7 mouse cellular contexts compared by ENCODE assay signal in the genomic region with DNA sequence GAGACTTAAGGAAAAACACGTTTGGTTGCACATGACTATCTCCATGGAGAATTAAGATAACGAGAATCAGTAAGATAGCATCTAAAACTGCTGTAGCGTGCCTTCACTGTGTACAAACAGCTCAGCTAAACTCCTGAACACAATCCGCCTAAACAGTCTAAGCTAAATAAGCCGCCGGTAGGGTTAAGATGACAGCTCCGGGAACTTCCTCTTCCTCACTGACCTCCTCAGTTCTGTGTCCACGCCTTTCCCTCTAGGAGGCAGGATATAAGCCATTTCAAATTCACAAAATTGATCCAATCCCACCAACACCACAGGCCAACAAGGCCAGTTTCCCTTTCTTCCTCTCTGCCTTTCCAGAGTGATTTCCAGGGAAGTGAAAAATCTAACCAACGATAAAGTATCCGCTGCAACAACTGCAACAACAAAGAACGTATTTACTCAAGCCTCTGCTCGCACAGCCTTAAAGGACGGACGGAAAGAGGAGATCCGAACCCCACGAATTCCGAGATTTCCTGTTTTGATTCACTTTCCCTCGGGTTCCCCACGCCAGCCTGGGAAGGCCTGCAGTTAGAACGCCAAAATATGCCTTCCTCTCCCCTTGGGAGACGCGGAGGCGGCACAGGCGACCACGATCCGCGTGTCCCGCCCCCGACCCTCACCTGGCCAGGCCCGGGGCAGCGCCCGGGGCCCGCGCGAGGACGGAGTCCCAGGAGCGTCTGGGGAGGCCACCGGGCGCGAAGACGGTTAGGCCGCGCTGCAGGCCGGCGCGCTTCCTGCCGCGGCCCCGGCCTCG. TPM values are rescaled to one million over a fixed set of nuclear protein-coding genes. Genes with fewer than 3 reads are reported as not detected.
DNase-seq lines count a peak whose midpoint lies in the region; ATAC-seq and TF ChIP-seq lines count a peak whose summit lies in the region.

No protein-coding gene starts in this region.

- ATAC-seq in Patski = peak; percentile 9
- peak; percentile 0; the same call in 1 of the 2 replicates for ATAC-seq in forebrain, embryonic 14.5 days
- ATAC-seq in hindbrain, embryonic 16.5 days = 0 out of 2 replicates have a peak, but pooled peaks have one; percentile 0
- ATAC-seq in midbrain, embryonic 11.5 days (ENCODE audit: low FRiP score) = peak; percentile 8; the same call in 1 of the 2 replicates

- POLR2A ChIA-PET in Patski (lab: Charles Lee) = interaction anchor here (1.0 kb wide), 1 partner anchor 47 kb away, joined by 3 read pairs; no protein-coding TSS in a partner anchor

- H3K9me3 ChIP-seq in forebrain, embryonic 14.5 days (replicated peaks; ENCODE audit: control insufficient read depth, low read length) = no peaks in the 10 kb centered on the region
- no peaks in the 10 kb centered on the region for H3K9me3 ChIP-seq in hindbrain, embryonic 16.5 days (ENCODE audit: control insufficient read depth, low read length)
- H3K9me3 ChIP-seq in limb, embryonic 10.5 days (replicated peaks) = no peaks in the 10 kb centered on the region
- no peaks in the 10 kb centered on the region for H3K9me3 ChIP-seq in midbrain, embryonic 11.5 days (ENCODE audit: control insufficient read depth, low read length)

- H3K9ac ChIP-seq in forebrain, embryonic 14.5 days (ENCODE audit: low read length) = peak overlapping the region; percentile 97
- H3K9ac ChIP-seq in hindbrain, embryonic 16.5 days (ENCODE audit: low read depth, low read length) = peak overlapping the region; percentile 100
- peak overlapping the region; percentile 90 for H3K9ac ChIP-seq in midbrain, embryonic 11.5 days (ENCODE audit: low read length)

- no peak for TF ChIP-seq POLR2A in spleen, adult 2 months (IDR thresholded peaks at IDR 0.05; ENCODE audit: low read depth, low read length)

- in situ Hi-C loops in Patski (cut with MboI; ENCODE audit: low pct_unique_long_range_greater_than_20kb) = no loop called here

- H3K27ac ChIP-seq in forebrain, embryonic 14.5 days (ENCODE audit: low read depth, low read length) = peak overlapping the region; percentile 99
- H3K27ac ChIP-seq in hindbrain, embryonic 16.5 days (ENCODE audit: low read depth, low read length) = peak overlapping the region; percentile 99
- H3K27ac ChIP-seq in limb, embryonic 10.5 days = peak overlapping the region; percentile 99
- H3K27ac ChIP-seq in midbrain, embryonic 11.5 days (ENCODE audit: low read depth, low read length) = peak overlapping the region; percentile 98
- peak overlapping the region; percentile 100 for H3K27ac ChIP-seq in spleen, adult 2 months (ENCODE audit: insufficient read depth, low read length)

- peak overlapping the region; percentile 85 for H3K4me2 ChIP-seq in forebrain, embryonic 14.5 days (ENCODE audit: low read length)
- peak overlapping the region; percentile 73 for H3K4me2 ChIP-seq in hindbrain, embryonic 16.5 days (ENCODE audit: low read length)
- peak overlapping the region; percentile 85 for H3K4me2 ChIP-seq in midbrain, embryonic 11.5 days

- under 1% methylated on average over 49 of the region's 50 CpGs for WGBS in forebrain, embryonic 14.5 days
- under 1% methylated on average over 37 of the region's 50 CpGs for WGBS in hindbrain, embryonic 16.5 days
- WGBS in limb, embryonic 10.5 days = 1% methylated on average over 50 of the region's 50 CpGs
- WGBS in midbrain, embryonic 11.5 days = under 1% methylated on average over 47 of the region's 50 CpGs
- WGBS in spleen, adult 2 months = under 1% methylated on average over 50 of the region's 50 CpGs

- CTCF ChIA-PET in Patski (lab: Charles Lee) = interaction anchor here (0.7 to 1.5 kb wide), 5 partner anchors 10 to 61 kb away, joined by 3 to 7 read pairs (median 3); no protein-coding TSS in a partner anchor

- H3K36me3 ChIP-seq in forebrain, embryonic 14.5 days (ENCODE audit: control insufficient read depth, insufficient read depth, low read length) = no peaks in the 10 kb centered on the region
- H3K36me3 ChIP-seq in hindbrain, embryonic 16.5 days (ENCODE audit: control insufficient read depth, insufficient read depth, low read length) = no peaks in the 10 kb centered on the region
- H3K36me3 ChIP-seq in limb, embryonic 10.5 days = no peaks in the 10 kb centered on the region
- no peaks in the 10 kb centered on the region for H3K36me3 ChIP-seq in midbrain, embryonic 11.5 days (ENCODE audit: control insufficient read depth, insufficient read depth, low read length)
- H3K36me3 ChIP-seq in spleen, adult 2 months (ENCODE audit: control insufficient read depth, insufficient read depth, low read length) = no peaks in the 10 kb centered on the region

- no peak for DNase-seq in Patski (ENCODE audit: low read depth, low spot score)
- DNase-seq in c-Kit-positive CD71-positive TER-119-negative erythroid progenitor cells, embryonic 14.5 days (ENCODE audit: low read depth) = peak; percentile 28
- DNase-seq in forebrain, embryonic 14.5 days (ENCODE audit: low spot score) = peak; percentile 39
- DNase-seq in limb, embryonic 10.5 days (ENCODE audit: low spot score) = peak; percentile 63
- peak; percentile 93 for DNase-seq in midbrain, embryonic 11.5 days (ENCODE audit: low spot score, missing footprints)
- peak in 1 of 2 experiments; percentile 20 for DNase-seq in spleen, adult 2 months (ENCODE audit: low read depth in 1 of 2, low spot score in 2 of 2)

- peak overlapping the region; percentile 94 for H3K4me3 ChIP-seq in forebrain, embryonic 14.5 days (ENCODE audit: low read depth, low read length)
- peak overlapping the region; percentile 97 for H3K4me3 ChIP-seq in hindbrain, embryonic 16.5 days (ENCODE audit: low read length)
- peak overlapping the region; percentile 92 for H3K4me3 ChIP-seq in limb, embryonic 10.5 days
- peak overlapping the region; percentile 77 for H3K4me3 ChIP-seq in midbrain, embryonic 11.5 days (ENCODE audit: low read depth, low read length)
- H3K4me3 ChIP-seq in spleen, adult 2 months (ENCODE audit: extremely low read depth, insufficient read depth, insufficient read length) = peak overlapping the region; percentile 97

- TF ChIP-seq CTCF in Patski (IDR thresholded peaks at IDR 0.05) = peak; percentile 31
- TF ChIP-seq CTCF in spleen, adult 2 months (IDR thresholded peaks at IDR 0.05; ENCODE audit: extremely low read depth, insufficient read depth, insufficient read length, insufficient replicate concordance) = no peak

- H3K27me3 ChIP-seq in Patski = no peaks in the 10 kb centered on the region
- H3K27me3 ChIP-seq in forebrain, embryonic 14.5 days (replicated peaks; ENCODE audit: control insufficient read depth, insufficient read depth, low read length) = no peaks in the 10 kb centered on the region
- no peaks in the 10 kb centered on the region for H3K27me3 ChIP-seq in hindbrain, embryonic 16.5 days (replicated peaks; ENCODE audit: control insufficient read depth, insufficient read depth, low read length)
- H3K27me3 ChIP-seq in limb, embryonic 10.5 days (ENCODE audit: low read depth, poor library complexity, severe bottlenecking) = no peaks in the 10 kb centered on the region
- no peaks in the 10 kb centered on the region for H3K27me3 ChIP-seq in midbrain, embryonic 11.5 days (ENCODE audit: control insufficient read depth, insufficient read depth, low read length)
- no peaks in the 10 kb centered on the region for H3K27me3 ChIP-seq in spleen, adult 2 months (ENCODE audit: control insufficient read depth, insufficient read depth, low read length)

- H3K4me1 ChIP-seq in forebrain, embryonic 14.5 days (ENCODE audit: control insufficient read depth, insufficient read depth, low read length) = peaks cover 5% of the 10 kb centered on the region
- H3K4me1 ChIP-seq in hindbrain, embryonic 16.5 days (ENCODE audit: control insufficient read depth, insufficient read depth, low read depth, low read length) = peaks cover 7% of the 10 kb centered on the region
- H3K4me1 ChIP-seq in limb, embryonic 10.5 days = peaks cover 18% of the 10 kb centered on the region
- peaks cover 9% of the 10 kb centered on the region; the same call in 1 of the 2 replicates for H3K4me1 ChIP-seq in midbrain, embryonic 11.5 days (ENCODE audit: control insufficient read depth, insufficient read depth, low read length)
- H3K4me1 ChIP-seq in spleen, adult 2 months (ENCODE audit: control insufficient read depth, insufficient read depth, insufficient read length) = no peaks in the 10 kb centered on the region; the same call in 1 of the 2 replicates

RNA-seq across cellular contexts. Expression of a gene that starts 3.3 kb away (rescaled TPM):
- polyA plus RNA-seq in Patski (2021) = 29.3 TPM
- 11.5 and 15.3 TPM in 2 replicates for polyA plus RNA-seq in forebrain, embryonic 14.5 days (2014; fragmentation: Nextera tagmentation; extraction: Ambion mirVana)
- 11.8 and 12.4 TPM in 2 replicates for polyA plus RNA-seq in hindbrain, embryonic 16.5 days (2015; fragmentation: Nextera tagmentation; extraction: Ambion mirVana)
- polyA plus RNA-seq in limb, embryonic 10.5 days (2016; fragmentation: Nextera tagmentation; extraction: Ambion mirVana) = 12.2 and 14.3 TPM in 2 replicates
- polyA plus RNA-seq in midbrain, embryonic 11.5 days (2014; fragmentation: Nextera tagmentation; extraction: Ambion mirVana) = 9.1 and 10.6 TPM in 2 replicates
- 9.0 and 11.6 TPM in 2 replicates for polyA plus RNA-seq in spleen, adult 2 months (2012; rRNA removed)

RNA-seq across cellular contexts. Expression of a gene that starts 48.6 kb away (rescaled TPM):
- 23.0 TPM for polyA plus RNA-seq in Patski (2021)
- 16.8 TPM in 2 replicates for polyA plus RNA-seq in forebrain, embryonic 14.5 days (2014; fragmentation: Nextera tagmentation; extraction: Ambion mirVana)
- 14.2 and 16.3 TPM in 2 replicates for polyA plus RNA-seq in hindbrain, embryonic 16.5 days (2015; fragmentation: Nextera tagmentation; extraction: Ambion mirVana)
- 23.7 and 26.4 TPM in 2 replicates for polyA plus RNA-seq in limb, embryonic 10.5 days (2016; fragmentation: Nextera tagmentation; extraction: Ambion mirVana)
- polyA plus RNA-seq in midbrain, embryonic 11.5 days (2014; fragmentation: Nextera tagmentation; extraction: Ambion mirVana) = 22.4 and 26.3 TPM in 2 replicates
- 1.0 and 1.1 TPM in 2 replicates for polyA plus RNA-seq in spleen, adult 2 months (2012; rRNA removed)
